12 mouse cellular contexts compared by ENCODE assay signal in genomic region chr3:28301378-28301777, GRCm38 (mm10). TPM values are rescaled to one million over a fixed set of nuclear protein-coding genes. Genes with fewer than 3 reads are reported as not detected.
DNase-seq lines count a peak whose midpoint lies in the region; ATAC-seq lines count a peak whose summit lies in the region.
"Had no signal": no experiment of that assay in that cellular context is flagged by ENCODE, and none has a peak within 500 bp of the region (broad histone marks: within the 10 kb centered on the region; RNA-seq: fewer than 3 reads in every experiment).

No protein-coding gene starts in this region.

- 18% methylated on average over 4 of the region's 4 CpGs for WGBS in heart, embryonic 13.5 days
- 6% methylated on average over 4 of the region's 4 CpGs for WGBS in liver, embryonic 12.5 days (ENCODE audit: insufficient replicate concordance)

- no peaks in the 10 kb centered on the region for H3K9me3 ChIP-seq in heart, embryonic 13.5 days
- no peaks in the 10 kb centered on the region for H3K9me3 ChIP-seq in liver, embryonic 12.5 days (replicated peaks)
- H3K9me3 ChIP-seq: midbrain, embryonic 12.5 days had no signal

- H3K27me3 ChIP-seq in heart, embryonic 13.5 days (replicated peaks), result no peaks in the 10 kb centered on the region
- H3K27me3 ChIP-seq in liver, embryonic 12.5 days (replicated peaks), result no peaks in the 10 kb centered on the region
- H3K27me3 ChIP-seq: midbrain, embryonic 12.5 days had no signal

- peak overlapping the region; percentile 28; the same call in 1 of the 2 replicates for H3K4me2 ChIP-seq in heart, embryonic 13.5 days
- peak overlapping the region; percentile 64 for H3K4me2 ChIP-seq in liver, embryonic 12.5 days
- H3K4me2 ChIP-seq: midbrain, embryonic 12.5 days had no signal

- peaks cover 17% of the 10 kb centered on the region for H3K4me1 ChIP-seq in heart, embryonic 13.5 days
- peaks cover 41% of the 10 kb centered on the region for H3K4me1 ChIP-seq in liver, embryonic 12.5 days
- H3K4me1 ChIP-seq: midbrain, embryonic 12.5 days had no signal

- 0 out of 2 replicates have a peak, but pooled peaks have one; percentile 25 for ATAC-seq in heart, embryonic 13.5 days (ENCODE audit: extremely low read depth, insufficient number of reproducible peaks, low FRiP score, low TSS enrichment)
- peak; percentile 92 for ATAC-seq in liver, embryonic 12.5 days

- H3K4me3 ChIP-seq in heart, embryonic 13.5 days, result no peak overlapping the region
- 0 out of 2 replicates have a peak overlapping the region, but pooled peaks have one; percentile 2 for H3K4me3 ChIP-seq in liver, embryonic 12.5 days
- H3K4me3 ChIP-seq: erythroblast, embryonic 14.5 days; midbrain, embryonic 12.5 days had no signal

- H3K9ac ChIP-seq in heart, embryonic 13.5 days, result no peak overlapping the region
- peak overlapping the region; percentile 27; the same call in 1 of the 2 replicates for H3K9ac ChIP-seq in liver, embryonic 12.5 days
- H3K9ac ChIP-seq: midbrain, embryonic 12.5 days had no signal

- H3K27ac ChIP-seq in heart, embryonic 13.5 days (replicated peaks), result no peak overlapping the region
- peak overlapping the region; percentile 70 for H3K27ac ChIP-seq in liver, embryonic 12.5 days
- H3K27ac ChIP-seq: midbrain, embryonic 12.5 days had no signal

- no peak for DNase-seq in heart, adult 11 months
- DNase-seq in adrenal gland, postnatal 36 days, result peak; percentile 12 to 40
- DNase-seq in lung, postnatal 4 days, result peak; percentile 33 to 35
- DNase-seq in left cerebral cortex, adult 8-10 months (ENCODE audit: low spot score in 2 of 2), result no peak
- no peak for DNase-seq in gastrocnemius, postnatal 10 days
- no peak for DNase-seq in cerebellum, adult 18-20 months
- DNase-seq: gastrocnemius, postnatal 14 days; kidney, postnatal 4 days had no signal

- no peaks in the 10 kb centered on the region for H3K36me3 ChIP-seq in heart, embryonic 13.5 days
- H3K36me3 ChIP-seq in liver, embryonic 12.5 days, result no peaks in the 10 kb centered on the region
- H3K36me3 ChIP-seq: midbrain, embryonic 12.5 days had no signal

RNA-seq across cellular contexts. Expression of gene Tnik, which starts 38.4 kb away (rescaled TPM):
- 8.3 and 8.4 TPM in 2 replicates for polyA plus RNA-seq in heart, embryonic 13.5 days (2015; fragmentation: Nextera tagmentation; extraction: Ambion mirVana)
- 10 to 100 TPM; 10.6 to 17.0 TPM for total RNA-seq in adrenal gland, postnatal 36 days (2021)
- 5.2 and 5.4 TPM in 2 replicates for polyA plus RNA-seq in liver, embryonic 12.5 days (2016; fragmentation: Nextera tagmentation; extraction: Ambion mirVana)
- total RNA-seq in left cerebral cortex, adult 8-10 months (2022), result 100 to 1,000 TPM; 186 to 199 (median 198) TPM
- 10 to 100 TPM; 70.8 to 72.5 TPM for total RNA-seq in gastrocnemius, postnatal 10 days (2021)
- polyA plus RNA-seq: erythroblast, embryonic 14.5 days had no signal

Comparison
In these comparisons a context has a peak if more than half of its experiments do, and no peak if none do; other contexts are left out.
1. DNase-seq: peak in adrenal gland, postnatal 36 days (2 of 2) and lung, postnatal 4 days (2 of 2); none in heart, adult 11 months (single experiment), left cerebral cortex, adult 8-10 months (0 of 2), gastrocnemius, postnatal 10 days (single experiment) and cerebellum, adult 18-20 months (0 of 2).